Mouse (Mus musculus) brown adipose tissue, adult 24 weeks (tissue): Measurements from ENCODE around the gene Slc27a1. TPM values are rescaled to one million over a fixed set of nuclear protein-coding genes. Genes with fewer than 3 reads are reported as not detected.

Source experiments
- H3K27ac ChIP-seq: fragments of 200-500 bp; replicated peaks from 2 replicates; pipeline ENCODE4 v1.5.1; 2012; ENCODE audit warnings: low read depth, mild to moderate bottlenecking, low read length
- H3K4me1 ChIP-seq: fragments of 200-500 bp; 2 replicates; pipeline ENCODE4 v1.6.1; 2012; ENCODE audit warnings: low read length, mixed read lengths; ENCODE audit not compliant: control insufficient read depth, insufficient read depth, insufficient read length
- H3K4me3 ChIP-seq: fragments of 200-500 bp; 2 replicates; pipeline ENCODE4 v1.5.1; 2012; ENCODE audit warnings: low read depth, mild to moderate bottlenecking, low read length, moderate library complexity; ENCODE audit not compliant: insufficient read depth
- polyA plus RNA-seq: library from polyadenylated mRNA; stranded (reverse); fragments of >200 nt; gene quantifications from 2 replicates; pipeline ENCODE4 v1.2.4, GENCODE M21; 2012; ENCODE audit not compliant: missing spikeins, insufficient read depth, insufficient read length

Slc27a1 gene
- polyA plus RNA-seq, 1 experiment, result 118 TPM

- peak overlapping the region; percentile 80 for H3K4me3 ChIP-seq
- peaks cover 2% of the 10 kb centered on the region; the same call in 1 of the 2 replicates for H3K4me1 ChIP-seq
Measured at GRCm38 (mm10) chr8:71543755-71544154, 24.9 kb upstream of the Slc27a1 start.

DNA sequence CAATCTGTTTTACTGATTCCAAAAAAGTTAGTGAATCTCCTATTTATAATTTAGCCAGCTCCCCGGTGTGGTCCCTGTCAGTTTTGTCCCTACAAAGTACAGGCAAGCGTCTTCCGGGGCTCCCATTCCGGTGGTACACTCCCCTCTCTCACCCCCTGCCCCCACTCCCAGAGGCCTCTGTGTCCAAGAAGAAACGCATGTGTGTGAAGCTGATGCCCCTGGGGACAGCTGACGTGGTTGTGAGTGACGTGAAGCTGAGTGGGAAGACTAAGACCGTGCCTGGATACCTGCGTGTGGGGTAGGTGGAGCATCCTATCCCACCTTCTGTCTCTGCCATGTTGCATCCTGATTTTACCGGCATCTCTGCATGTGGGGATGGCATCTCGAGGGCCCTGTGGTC is 23.6 kb upstream of the Slc27a1 start:
- Histone ChIP-seq H3K4me3 (no peak overlapping the region), H3K4me1 (peaks cover 2% of the 10 kb centered on the region; the same call in 1 of the 2 replicates), H3K27ac (no peak overlapping the region)

More at GRCm38 (mm10) chr8:71543755-71544154, 24.9 kb upstream of the Slc27a1 start:
- H3K27ac ChIP-seq, result no peak overlapping the region

DNA sequence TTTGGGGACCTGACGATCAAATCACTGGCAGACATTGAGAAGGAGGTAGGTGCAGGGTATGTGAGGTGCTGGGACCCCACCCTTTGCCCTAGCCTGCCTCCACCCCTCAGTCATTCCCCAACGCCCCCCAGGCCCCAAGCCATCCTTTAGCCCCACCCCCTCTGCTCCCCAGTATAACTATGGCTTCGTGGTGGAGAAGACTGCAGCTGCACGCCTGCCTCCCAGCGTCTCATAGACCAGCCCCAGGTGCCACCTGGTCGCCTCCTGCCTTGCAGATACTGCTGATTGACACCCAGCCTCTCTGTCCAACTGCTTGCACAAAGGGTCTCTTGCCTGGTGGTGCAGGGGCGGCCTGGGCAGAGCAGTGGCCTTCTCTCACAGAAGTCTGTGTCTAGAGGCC is 21.1 kb upstream of the Slc27a1 start:
- Histone ChIP-seq H3K4me1 (peaks cover 2% of the 10 kb centered on the region; the same call in 1 of the 2 replicates), H3K27ac (no peak overlapping the region), H3K4me3 (no peak overlapping the region)

GRCm38 (mm10) chr8:71550754-71551153 is 17.9 kb upstream of the Slc27a1 start:
- no peak overlapping the region for H3K4me3 ChIP-seq
- no peak overlapping the region for H3K27ac ChIP-seq

GRCm38 (mm10) chr8:71552770-71553169 is 15.9 kb upstream of the Slc27a1 start:
- Histone ChIP-seq H3K4me3 (no peak overlapping the region), H3K4me1 (no peaks in the 10 kb centered on the region), H3K27ac (no peak overlapping the region)

More at GRCm38 (mm10) chr8:71550754-71551153, 17.9 kb upstream of the Slc27a1 start:
- no peaks in the 10 kb centered on the region for H3K4me1 ChIP-seq

- no peak overlapping the region for H3K4me3 ChIP-seq
- H3K4me1 ChIP-seq, result no peaks in the 10 kb centered on the region
- H3K27ac ChIP-seq, result no peak overlapping the region
Measured at GRCm38 (mm10) chr8:71554001-71554400, 14.7 kb upstream of the Slc27a1 start.

- H3K4me3 ChIP-seq, result no peak overlapping the region
- H3K27ac ChIP-seq, result no peak overlapping the region
- no peaks in the 10 kb centered on the region for H3K4me1 ChIP-seq
Measured at GRCm38 (mm10) chr8:71554644-71555043, 14.0 kb upstream of the Slc27a1 start.

GRCm38 (mm10) chr8:71558071-71558957 is 10.4 kb upstream of the Slc27a1 start, which contains the start of gene Tmem221:
Tmem221 (minus strand) TSS chr8:71558871.
- no peak within 1 kb of the TSS for H3K27ac ChIP-seq
- H3K4me1 ChIP-seq, result no peaks in the 10 kb centered on the region
- peak within 1 kb of the TSS; percentile 51 for H3K4me3 ChIP-seq

DNA sequence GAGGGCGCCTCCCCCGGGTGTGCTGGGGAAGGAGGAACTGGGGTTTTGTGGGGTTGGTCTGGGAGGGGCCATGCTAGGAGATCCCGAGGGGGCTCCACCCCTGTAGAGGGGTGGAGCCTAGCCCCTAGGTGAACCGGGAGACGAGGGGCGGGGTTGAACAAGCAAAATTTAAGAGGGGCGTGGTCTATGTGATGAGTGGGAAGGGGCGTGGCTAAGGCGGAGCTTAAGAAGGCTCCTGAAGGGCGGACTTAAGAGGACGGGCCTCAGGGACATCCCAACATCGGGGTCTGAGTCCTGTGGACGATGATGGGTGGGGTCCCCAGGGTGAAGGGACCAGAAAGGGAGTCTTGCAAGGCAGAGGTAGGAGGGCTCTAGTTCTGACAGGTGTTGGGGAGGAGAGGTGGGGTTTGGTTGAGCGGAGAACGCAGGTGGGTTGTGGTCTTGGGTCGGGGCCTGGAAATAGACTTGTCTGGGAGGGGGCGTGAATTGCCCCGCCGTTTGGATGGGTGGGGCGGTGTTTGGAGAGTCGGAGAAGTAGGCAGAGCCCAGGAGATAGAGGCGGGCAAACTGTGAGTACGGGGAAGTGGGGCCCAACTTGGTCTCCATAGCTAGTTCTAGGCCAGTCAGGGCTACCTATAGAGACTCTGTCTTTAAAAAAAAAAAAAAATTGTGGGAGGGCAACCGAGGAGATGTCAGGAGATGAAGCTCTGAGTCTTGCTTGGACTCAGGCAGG is 9.6 kb upstream of the Slc27a1 start:
- no peaks in the 10 kb centered on the region for H3K4me1 ChIP-seq
- no peak overlapping the region for H3K27ac ChIP-seq
- H3K4me3 ChIP-seq, result peak overlapping the region; percentile 51

DNA sequence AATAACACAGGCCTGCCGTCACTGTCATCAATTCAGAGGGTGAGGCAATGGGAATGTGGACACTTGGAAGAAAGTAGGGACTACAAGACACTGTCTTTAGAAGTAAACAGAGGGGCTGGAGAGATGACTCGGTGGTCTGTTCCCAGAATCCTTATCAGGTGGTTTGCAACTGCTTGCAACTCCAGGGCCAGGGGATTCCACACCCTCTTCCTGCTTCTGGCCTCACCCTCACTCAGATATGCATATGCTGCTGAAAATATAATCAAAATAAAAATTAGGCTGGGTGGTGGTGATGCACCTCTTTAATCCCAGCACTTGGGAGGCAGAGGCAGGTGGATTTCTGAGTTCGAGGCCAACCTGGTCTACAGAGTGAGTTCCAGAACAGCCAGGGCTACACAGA is 8.6 kb upstream of the Slc27a1 start:
- Histone ChIP-seq H3K4me3 (no peak overlapping the region), H3K27ac (no peak overlapping the region), H3K4me1 (no peaks in the 10 kb centered on the region)

DNA sequence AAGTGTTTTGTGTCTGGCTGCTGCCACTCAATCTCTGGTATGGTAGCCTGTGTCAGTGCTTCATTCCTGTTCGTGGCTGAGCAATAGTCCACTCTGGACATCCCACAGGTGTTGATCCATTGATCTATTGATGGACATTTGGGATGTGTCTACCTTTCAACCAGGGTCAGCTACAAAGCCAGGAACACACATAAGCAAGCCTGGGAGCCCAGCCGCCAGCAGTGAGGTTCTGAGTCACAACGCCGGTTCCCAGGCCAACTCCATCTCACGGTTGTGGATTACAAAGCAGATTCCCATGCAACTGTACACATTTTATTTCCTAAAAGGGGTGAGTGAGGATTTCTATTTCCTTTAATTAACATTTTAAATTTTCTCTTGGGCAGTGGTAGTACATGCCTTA is 7.9 kb upstream of the Slc27a1 start:
- no peak overlapping the region for H3K27ac ChIP-seq
- no peak overlapping the region for H3K4me3 ChIP-seq
- H3K4me1 ChIP-seq, result no peaks in the 10 kb centered on the region

GRCm38 (mm10) chr8:71561401-71561800 is 7.3 kb upstream of the Slc27a1 start:
- Histone ChIP-seq H3K27ac (no peak overlapping the region), H3K4me3 (no peak overlapping the region), H3K4me1 (no peaks in the 10 kb centered on the region)

DNA sequence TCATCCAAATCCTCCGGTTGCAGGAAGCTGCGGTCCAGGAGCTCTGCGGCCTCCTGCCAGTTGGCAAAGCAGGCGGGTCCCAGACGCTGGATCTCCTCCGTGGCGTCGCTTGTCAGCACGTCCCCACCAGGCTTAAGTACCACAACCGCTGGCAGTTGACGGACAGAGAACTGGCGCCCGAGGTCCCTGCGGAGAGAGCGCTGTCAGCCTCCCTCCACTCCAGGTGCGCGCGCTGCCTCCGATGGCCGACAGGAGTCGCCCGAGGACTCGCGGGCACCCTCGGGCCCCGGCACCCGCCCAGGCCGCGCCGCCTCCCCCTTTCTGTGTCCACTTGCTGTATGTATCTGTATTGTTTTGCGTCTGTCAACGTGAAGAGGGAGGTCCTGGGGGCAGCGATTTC is 5.9 kb upstream of the Slc27a1 start:
- H3K4me3 ChIP-seq, result no peak overlapping the region
- H3K27ac ChIP-seq, result no peak overlapping the region
- H3K4me1 ChIP-seq, result peaks cover 7% of the 10 kb centered on the region; the same call in 1 of the 2 replicates

DNA sequence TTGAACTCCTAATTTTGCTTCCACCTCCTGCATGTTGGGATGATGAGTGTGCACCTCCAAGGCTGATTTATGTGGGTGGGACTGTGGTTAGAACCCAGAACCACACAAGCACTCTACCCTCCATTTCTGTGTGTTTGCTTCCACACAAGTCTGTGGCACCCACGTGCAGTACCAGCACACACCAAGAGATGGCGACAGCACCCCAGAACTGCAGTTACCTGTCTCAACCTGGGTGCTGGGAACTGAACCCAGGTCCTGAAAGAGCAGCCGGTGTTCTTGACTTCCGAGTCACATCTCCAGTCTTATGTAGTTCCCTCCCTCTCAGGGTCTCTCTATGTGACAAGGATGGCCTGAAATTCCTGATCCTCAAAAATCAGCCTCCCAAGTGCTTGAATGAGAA is 4.7 kb upstream of the Slc27a1 start:
- H3K4me3 ChIP-seq, result no peak overlapping the region
- H3K27ac ChIP-seq, result 0 out of 2 replicates have a peak overlapping the region, but pooled peaks have one; percentile 25
- peaks cover 8% of the 10 kb centered on the region; the same call in 1 of the 2 replicates for H3K4me1 ChIP-seq

DNA sequence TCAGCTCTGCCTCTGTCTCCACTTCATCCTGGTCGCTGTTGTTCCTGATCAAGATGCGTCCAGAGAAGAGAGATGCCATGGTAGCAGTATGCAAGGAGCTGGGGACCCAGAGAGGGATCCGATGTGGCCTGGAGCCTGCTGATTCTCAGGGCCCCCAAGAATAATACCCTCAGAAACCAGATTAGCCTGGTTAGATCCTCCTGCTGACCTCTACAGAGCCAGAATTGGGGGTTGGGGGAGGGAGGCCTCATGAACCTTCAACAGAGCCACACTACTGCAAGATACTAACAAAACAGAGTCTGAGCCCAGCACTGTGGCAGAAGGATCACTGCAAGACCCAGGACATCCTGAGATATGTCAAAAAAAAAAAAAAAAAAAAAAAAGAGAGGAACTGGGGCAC is 2.2 kb upstream of the Slc27a1 start, which contains the start of gene Nxnl1:
Gene Nxnl1, minus strand, starts transcription at position 101 of the 400 bp plus-strand sequence.
- Histone ChIP-seq H3K27ac (peak within 1 kb of the TSS; percentile 90), H3K4me1 (peaks cover 12% of the 10 kb centered on the region), H3K4me3 (no peak within 1 kb of the TSS)
